Mouse (Mus musculus): ENCODE measurements around the gene Olfr1358.
A peak's percentile ranks its signal among the peaks of the same experiment; 100 is the strongest.
"Not testable (repeated sequence)": the region's sequence is repeated elsewhere in the genome, so short reads cannot be mapped to it uniquely, and the experiment has no call there.

Gene Olfr1358

DNA sequence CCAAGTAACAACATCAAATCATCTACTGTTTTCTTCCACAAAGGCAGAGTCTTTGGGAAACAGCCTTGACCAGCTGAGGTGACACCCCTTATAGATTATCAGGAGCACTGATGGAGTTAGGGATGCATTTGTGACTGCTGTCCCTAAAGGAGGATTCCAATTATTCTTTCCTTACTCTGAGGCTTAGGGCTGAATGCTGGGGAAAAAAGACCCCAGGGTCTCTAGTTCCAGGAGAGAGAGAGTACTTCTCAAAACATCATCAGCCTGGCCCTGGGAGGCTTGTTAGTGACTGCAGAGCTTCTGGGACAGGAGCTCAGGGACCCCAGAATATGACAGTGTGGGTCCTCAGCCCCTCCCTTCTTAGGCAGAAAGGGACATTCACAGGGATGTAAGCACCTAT lies at the start of gene Olfr1358:
Gene Olfr1358, plus strand, starts transcription at position 301 of the 400 bp plus-strand sequence.
- no peak for DNase-seq (ENCODE audit: low spot score in 2 of 2)

GRCm38 (mm10) chr10:78467761-78468310 lies 49.4 kb upstream of the Olfr1358 start:
- DNase-seq (ENCODE audit: low spot score in 2 of 2) = no peak

- DNase-seq (ENCODE audit: low spot score in 2 of 2) = no peak
Observed at GRCm38 (mm10) chr10:78470582-78471313, 46.5 kb upstream of the Olfr1358 start.

GRCm38 (mm10) chr10:78472046-78472445 lies 45.2 kb upstream of the Olfr1358 start:
- DNase-seq (ENCODE audit: low spot score in 2 of 2) = no peak

GRCm38 (mm10) chr10:78473434-78473833 lies 43.8 kb upstream of the Olfr1358 start:
- DNase-seq (ENCODE audit: low spot score in 2 of 2) = no peak

DNA sequence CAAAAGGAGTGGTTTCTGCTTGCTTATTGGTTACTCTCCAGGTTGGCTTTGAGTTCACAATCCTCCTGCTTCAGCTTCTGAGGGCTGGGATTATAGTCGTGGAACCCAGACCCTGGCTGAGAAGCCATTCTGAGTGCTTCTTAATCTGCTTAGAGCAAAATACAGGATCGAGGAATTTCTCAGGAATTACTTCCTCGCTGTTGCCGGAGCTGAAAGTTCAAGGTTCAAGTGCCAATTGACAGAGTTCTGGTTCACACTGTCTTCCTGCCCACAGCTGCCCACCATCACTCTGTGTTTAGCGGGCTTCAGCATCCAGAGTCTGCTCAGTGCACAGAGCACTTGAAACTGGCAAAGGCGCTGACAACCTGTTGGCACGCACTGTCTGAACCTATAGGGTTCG lies 42.5 kb upstream of the Olfr1358 start:
- DNase-seq (ENCODE audit: low spot score in 2 of 2) = no peak

DNA sequence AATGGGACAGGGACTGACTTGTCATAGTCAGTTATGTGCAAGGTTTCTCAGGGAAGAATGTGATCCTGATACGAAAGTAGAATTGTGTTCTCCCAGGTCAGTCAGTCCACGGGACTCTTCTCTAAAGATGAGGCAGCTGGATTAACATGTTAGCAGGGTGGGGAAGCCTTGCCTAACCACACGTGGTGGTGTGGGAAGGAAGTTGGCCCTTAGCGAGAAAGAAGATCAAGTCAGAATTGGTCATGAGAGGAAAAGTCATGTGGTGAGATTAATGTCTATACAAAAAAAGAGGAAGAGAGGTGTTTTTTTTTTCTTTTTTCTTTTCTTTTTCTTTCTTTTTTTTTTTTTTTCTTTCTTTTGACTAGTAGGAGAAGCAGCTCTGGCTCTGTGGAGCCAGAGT lies 40.4 kb upstream of the Olfr1358 start:
- DNase-seq (ENCODE audit: low spot score in 2 of 2) = no peak

GRCm38 (mm10) chr10:78480954-78481927 lies 36.0 kb upstream of the Olfr1358 start:
- no peak for DNase-seq (ENCODE audit: low spot score in 2 of 2)

DNA sequence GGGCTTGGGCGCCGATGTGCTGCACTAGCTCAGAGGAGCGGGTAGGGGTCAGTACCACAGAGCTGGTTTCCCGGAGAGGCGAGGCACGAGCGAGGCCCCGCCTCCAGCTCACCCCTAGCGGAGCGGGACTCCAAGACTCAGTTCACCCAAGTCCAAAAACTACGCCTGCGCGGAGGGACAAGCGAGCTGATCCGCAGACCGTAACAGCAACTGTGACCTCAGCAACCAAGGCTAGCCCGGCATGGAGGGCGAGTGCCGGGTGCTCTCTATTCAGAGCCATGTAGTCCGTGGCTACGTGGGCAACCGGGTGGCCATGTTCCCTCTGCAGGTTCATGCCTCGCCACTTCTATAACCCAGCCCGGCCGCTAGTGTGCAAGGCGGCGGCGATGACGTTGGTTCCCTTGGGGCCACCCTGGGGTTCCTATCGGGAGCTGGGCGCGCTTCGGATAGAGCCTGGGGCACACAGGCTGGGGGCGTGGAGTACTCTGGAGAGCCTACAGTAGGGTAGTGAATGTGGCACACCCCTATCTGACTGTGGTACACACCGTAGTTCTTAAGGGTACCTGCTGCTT lies 35.2 kb upstream of the Olfr1358 start:
- DNase-seq (ENCODE audit: low spot score in 2 of 2) = peak; percentile 46 to 63

- not testable (repeated sequence) for DNase-seq (ENCODE audit: low spot score in 2 of 2)
Observed at GRCm38 (mm10) chr10:78485369-78485768, 31.9 kb upstream of the Olfr1358 start.

- no peak for DNase-seq (ENCODE audit: low spot score in 2 of 2)
Observed at GRCm38 (mm10) chr10:78486871-78487270, 30.4 kb upstream of the Olfr1358 start.

DNA sequence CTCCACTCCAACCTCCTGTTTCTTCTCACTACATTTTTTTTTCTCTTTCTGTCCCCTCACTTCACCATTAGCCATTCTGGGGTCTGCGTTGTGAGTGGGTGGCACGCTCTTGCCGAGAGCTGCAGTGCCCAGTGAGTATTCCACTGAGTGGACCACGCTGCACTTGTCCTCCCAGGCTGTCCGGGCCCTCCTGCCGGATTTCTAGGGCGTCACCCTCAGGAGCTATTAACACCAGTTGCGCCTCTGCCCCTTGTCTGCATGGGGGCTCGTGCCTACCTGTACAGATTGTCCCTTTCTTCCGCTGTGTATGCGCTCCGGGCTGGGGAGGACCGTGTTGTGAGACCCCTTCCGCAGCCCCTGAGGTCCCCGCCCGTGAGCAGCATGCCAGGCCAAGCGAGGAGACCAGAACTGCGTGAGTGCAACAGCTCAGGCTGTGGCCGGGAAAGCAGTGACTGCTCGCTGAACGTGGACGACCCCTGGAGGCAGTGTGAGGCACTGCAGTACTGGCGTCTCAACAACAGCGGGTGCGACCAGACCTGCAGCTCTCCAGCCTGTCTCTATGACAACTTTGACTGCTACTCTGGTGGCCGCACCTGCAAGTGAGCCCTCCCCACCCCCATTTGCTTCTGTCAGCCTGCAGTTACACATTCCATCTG lies 29.7 kb upstream of the Olfr1358 start:
- peak; percentile 83 to 91 for DNase-seq (ENCODE audit: low spot score in 2 of 2)

- no peak for DNase-seq (ENCODE audit: low spot score in 2 of 2)
Observed at GRCm38 (mm10) chr10:78502986-78503733, 14.1 kb upstream of the Olfr1358 start.

GRCm38 (mm10) chr10:78519792-78520191 lies 2.6 kb downstream of the Olfr1358 start:
- no peak for DNase-seq (ENCODE audit: low spot score in 2 of 2)

GRCm38 (mm10) chr10:78520260-78521005 lies 3.2 kb downstream of the Olfr1358 start:
- peak; percentile 33 to 61 for DNase-seq (ENCODE audit: low spot score in 2 of 2)

DNA sequence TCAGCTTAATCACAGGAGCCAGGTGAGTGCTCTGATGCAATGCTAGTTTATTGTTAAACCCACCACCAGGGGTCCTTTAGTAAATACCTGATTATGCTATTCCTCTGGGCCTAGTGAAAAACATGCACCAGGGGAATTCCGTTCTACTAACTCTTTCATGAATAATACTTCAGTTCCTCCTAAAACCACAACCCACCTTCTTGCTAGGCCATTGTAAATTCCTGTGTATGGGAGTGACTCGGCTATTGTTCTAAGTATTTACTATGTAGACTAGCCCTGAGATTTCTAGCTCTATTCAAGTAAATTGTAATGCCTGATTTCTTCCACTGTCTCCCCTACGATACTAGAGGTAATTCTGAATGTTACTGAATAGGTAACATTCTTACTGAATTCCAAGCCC lies 7.8 kb downstream of the Olfr1358 start:
- not testable (repeated sequence) for DNase-seq (ENCODE audit: low spot score in 2 of 2)

DNA sequence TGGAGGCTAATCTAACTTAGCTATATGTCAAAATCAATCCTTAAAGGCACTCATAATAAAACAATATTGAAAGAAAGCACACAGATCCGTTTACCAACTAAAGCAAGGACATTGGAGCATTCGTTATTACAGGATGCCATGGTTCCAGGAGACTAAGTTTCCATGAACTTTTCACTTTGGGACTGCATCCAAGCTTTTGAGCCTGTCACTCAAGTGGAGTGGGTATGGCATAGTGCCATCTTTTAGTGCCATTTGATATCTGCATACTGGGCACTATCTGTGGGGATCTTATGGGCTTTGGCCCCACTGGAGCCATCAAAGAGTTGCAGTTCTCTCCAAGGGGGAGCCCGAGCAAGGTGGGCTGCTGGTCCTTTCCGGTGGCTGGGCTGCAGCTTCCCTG lies 8.3 kb downstream of the Olfr1358 start:
- no peak for DNase-seq (ENCODE audit: low spot score in 2 of 2)

GRCm38 (mm10) chr10:78540943-78541342 lies 23.7 kb downstream of the Olfr1358 start:
- DNase-seq (ENCODE audit: low spot score in 2 of 2) = peak; percentile 45 to 69

DNA sequence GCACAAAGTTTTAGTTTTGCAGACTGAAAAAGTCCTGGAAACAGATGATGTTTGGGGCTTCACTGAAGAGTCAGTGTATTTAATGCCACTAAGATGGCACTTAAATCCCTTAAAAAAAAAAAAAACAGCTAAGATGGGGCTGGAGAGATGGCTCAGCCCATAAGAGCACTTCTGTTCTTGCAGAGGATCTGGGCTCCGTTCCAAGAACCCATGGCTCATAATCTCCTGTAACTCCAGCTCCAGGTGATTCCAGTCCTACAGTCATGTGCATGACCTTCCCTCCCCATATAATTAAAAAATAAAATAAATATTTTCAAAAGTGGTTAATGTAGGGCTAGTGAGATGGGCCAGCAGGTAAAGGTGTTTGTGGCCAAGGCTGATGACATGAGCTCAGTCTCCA lies 47.8 kb downstream of the Olfr1358 start:
- no peak for DNase-seq (ENCODE audit: low spot score in 2 of 2)

GRCm38 (mm10) chr10:78569191-78569590 lies 52.0 kb downstream of the Olfr1358 start:
- no peak for DNase-seq (ENCODE audit: low spot score in 2 of 2)
